Mouse (Mus musculus): ENCODE measurements at regions not wholly inside any gene's neighbourhood (a gene's known extent, or its start where the extent isn't known, plus 50 kb on each side); places are given as distances from the start of the nearest gene placed in this dataset.

- TF ChIP-seq CTCF (IDR thresholded peaks at IDR 0.05; ENCODE audit: extremely low read depth, insufficient read depth, insufficient read length, insufficient replicate concordance) = no peak
- TF ChIP-seq POLR2A (IDR thresholded peaks at IDR 0.05; ENCODE audit: low read depth, low read length) = no peak
Observed at GRCm38 (mm10) chr11:111227305-111227704, 161.3 kb downstream of the Kcnj2 start.

Measured in spleen, adult 2 months (tissue).